Mouse (Mus musculus) limb, embryonic 15.5 days (tissue): ENCODE data around the gene Spef1. TPM values are rescaled to one million over a fixed set of nuclear protein-coding genes. Genes with fewer than 3 reads are reported as not detected.

Experiments
- ATAC-seq: fragments of 200-750 bp; cut with Nextera tagmentation; 2 replicates; pipeline ENCODE4 v1.8.0; 2017; ENCODE audit warnings: low read depth, moderate TSS enrichment; ENCODE audit not compliant: insufficient number of reproducible peaks, low FRiP score, low TSS enrichment
- H3K27ac ChIP-seq: fragments of 300-500 bp; sonication (generic); 2 replicates; pipeline ENCODE4 v1.5.1; 2015; ENCODE audit warnings: moderate library complexity, mild to moderate bottlenecking, inconsistent platforms
- H3K27me3 ChIP-seq: fragments of 300-500 bp; sonication (generic); 2 replicates; pipeline ENCODE4 v1.6.1; 2015; ENCODE audit warnings: inconsistent platforms
- H3K36me3 ChIP-seq: fragments of 300-500 bp; sonication (generic); 2 replicates; pipeline ENCODE4 v1.6.1; 2015; ENCODE audit warnings: inconsistent platforms
- H3K4me1 ChIP-seq: fragments of 300-500 bp; sonication (generic); 2 replicates; pipeline ENCODE4 v1.6.1; 2015; ENCODE audit warnings: inconsistent platforms
- H3K4me2 ChIP-seq: fragments of 300-500 bp; sonication (generic); 2 replicates; pipeline ENCODE4 v1.6.1; 2015; ENCODE audit warnings: mild to moderate bottlenecking, inconsistent platforms
- H3K4me3 ChIP-seq: fragments of 300-500 bp; sonication (generic); 2 replicates; pipeline ENCODE4 v1.5.1; 2015; ENCODE audit warnings: mild to moderate bottlenecking, inconsistent platforms
- H3K9ac ChIP-seq: fragments of 300-500 bp; sonication (generic); 2 replicates; pipeline ENCODE4 v1.6.1; 2015; ENCODE audit warnings: inconsistent platforms
- H3K9me3 ChIP-seq: fragments of 300-500 bp; sonication (generic); 2 replicates; pipeline ENCODE4 v1.6.1; 2016; ENCODE audit warnings: inconsistent platforms
- WGBS: fragments of 180-500 bp; shearing (Covaris S2); methylation state at CpG from one replicate; pipeline ENCODE4 v1.1.7; 2015; 5-methylcytosine and 5-hydroxymethylcytosine counted together
- polyA plus RNA-seq: library from polyadenylated mRNA; unstranded; fragments of >200 nt; fragmentation: Nextera tagmentation; extraction: Ambion mirVana; gene quantifications from 2 replicates; pipeline ENCODE4 v1.2.1, GENCODE M21; 2015

Spef1 gene
- polyA plus RNA-seq, 1 experiment from 2014 or later: 6.1 TPM

DNA sequence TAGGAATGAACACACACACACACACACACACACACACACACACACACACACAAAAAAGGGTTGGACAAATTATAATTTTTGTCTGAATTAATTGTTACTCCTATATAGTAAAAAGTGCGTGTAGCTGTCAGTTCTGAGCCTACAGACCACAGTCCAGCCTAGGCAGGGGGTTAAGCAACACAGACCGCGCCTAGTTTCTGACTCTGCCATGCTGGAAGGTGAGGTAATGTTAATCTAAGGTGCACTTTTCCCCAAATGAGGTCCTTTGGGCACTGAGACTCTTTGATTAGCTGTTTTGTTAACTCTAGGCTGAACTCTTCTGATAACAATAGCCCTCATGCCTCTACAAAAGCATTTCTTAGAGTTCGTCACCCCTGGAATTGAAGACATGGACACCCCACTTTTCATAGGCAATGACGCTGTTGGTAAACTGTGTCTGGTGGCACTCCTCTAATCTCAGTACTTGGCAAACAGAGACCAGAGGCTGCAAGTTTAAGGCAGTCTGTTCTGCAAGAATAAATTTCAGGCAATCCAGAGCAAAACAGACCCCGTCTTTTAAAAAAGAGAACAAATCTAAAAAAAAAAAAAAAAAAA, 16.8 kb upstream of the Spef1 start:
- ATAC-seq: no peak
- Histone ChIP-seq H3K4me1 (peaks cover 19% of the 10 kb centered on the region), H3K9me3 (no peaks in the 10 kb centered on the region), H3K36me3 (peaks cover 10% of the 10 kb centered on the region), H3K27ac (peak overlapping the region; percentile 94), H3K4me2 (no peak overlapping the region), H3K9ac (no peak overlapping the region), H3K4me3 (no peak overlapping the region), H3K27me3 (no peaks in the 10 kb centered on the region)
- WGBS: 61% methylated on average over 6 of the region's 6 CpGs

DNA sequence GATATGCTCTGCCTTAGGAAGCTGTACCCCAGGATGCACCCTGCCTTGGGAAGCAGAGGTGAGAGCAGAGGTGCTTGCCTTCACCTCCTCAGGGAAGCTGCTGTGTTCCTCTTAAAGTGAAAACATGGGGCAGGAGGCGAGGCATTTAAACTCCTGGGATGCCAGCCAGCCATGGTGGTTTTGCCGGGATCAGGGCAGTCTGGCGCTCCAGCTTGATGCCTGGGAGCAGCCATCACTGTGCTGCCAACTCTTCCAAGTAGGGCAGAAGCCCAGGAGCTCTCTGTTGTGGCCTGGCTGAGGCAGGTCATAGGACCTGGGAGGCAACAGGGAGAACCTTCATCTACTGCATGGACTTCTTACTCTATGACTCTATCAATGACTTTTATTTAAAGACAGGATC, 14.2 kb upstream of the Spef1 start:
- H3K4me1 ChIP-seq: peaks cover 19% of the 10 kb centered on the region
- H3K4me2 ChIP-seq: no peak overlapping the region
- H3K9me3 ChIP-seq: no peaks in the 10 kb centered on the region
- H3K27ac ChIP-seq: no peak overlapping the region
- ATAC-seq: no peak
- H3K9ac ChIP-seq: no peak overlapping the region
- 86% methylated on average over 3 of the region's 3 CpGs for WGBS
- no peaks in the 10 kb centered on the region for H3K27me3 ChIP-seq
- peaks cover 31% of the 10 kb centered on the region for H3K36me3 ChIP-seq
- H3K4me3 ChIP-seq: no peak overlapping the region

DNA sequence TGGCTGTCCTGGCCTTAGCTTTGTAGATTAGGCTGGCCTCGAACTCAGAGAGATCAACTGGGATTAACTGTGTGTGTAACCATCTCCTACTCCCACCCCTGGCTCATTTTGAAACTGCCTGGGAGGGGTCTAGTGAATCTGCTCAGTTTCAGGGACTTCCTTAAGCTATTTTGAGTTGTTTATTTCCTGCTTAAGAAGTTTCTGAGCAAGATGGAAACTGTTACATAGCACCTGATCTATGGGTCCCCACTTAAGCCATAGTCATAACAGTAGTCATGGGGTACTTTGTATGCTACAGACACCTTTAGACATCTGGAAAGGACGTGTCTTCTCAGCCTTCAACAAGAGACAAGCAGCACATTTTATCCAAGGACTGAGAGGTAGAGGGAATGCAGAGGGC, 13.6 kb upstream of the Spef1 start:
- no peak for ATAC-seq
- H3K9ac ChIP-seq: no peak overlapping the region
- peaks cover 32% of the 10 kb centered on the region for H3K36me3 ChIP-seq
- H3K27me3 ChIP-seq: no peaks in the 10 kb centered on the region
- 79% methylated on average over 2 of the region's 2 CpGs for WGBS
- peaks cover 19% of the 10 kb centered on the region for H3K4me1 ChIP-seq
- H3K27ac ChIP-seq: no peak overlapping the region
- H3K9me3 ChIP-seq: no peaks in the 10 kb centered on the region
- H3K4me3 ChIP-seq: no peak overlapping the region
- H3K4me2 ChIP-seq: no peak overlapping the region

DNA sequence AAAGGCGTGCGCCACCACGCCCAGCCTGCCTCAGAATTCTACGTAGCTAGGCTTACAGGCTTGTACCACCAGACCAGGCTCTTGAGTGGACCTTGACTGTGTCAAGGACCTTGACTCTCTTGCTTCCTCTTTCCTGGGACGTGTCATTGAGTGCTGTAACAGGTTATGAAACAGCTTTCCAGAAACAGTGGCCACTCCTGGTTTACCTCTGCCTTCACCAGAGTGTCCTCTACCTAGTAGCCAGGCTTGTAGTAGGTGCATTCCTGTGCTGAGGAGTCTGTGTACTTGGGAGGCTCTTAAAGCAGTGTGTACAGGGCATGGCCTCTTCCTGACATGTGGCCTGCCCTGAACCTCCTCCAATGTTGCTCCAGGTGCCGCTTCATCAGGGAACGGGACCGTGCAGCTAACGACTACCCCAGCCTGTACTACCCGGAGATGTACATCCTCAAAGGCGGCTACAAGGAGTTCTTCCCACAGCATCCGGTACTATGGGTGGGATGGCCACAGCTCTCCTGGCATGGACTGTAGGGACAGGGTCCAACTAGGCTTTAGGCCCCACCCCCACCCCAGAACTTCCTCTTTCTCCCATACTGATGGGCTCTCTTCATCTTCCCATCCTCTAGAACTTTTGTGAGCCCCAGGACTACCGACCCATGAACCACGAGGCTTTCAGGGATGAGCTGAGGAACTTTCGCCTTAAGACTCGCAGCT, 9.7 kb upstream of the Spef1 start:
- Histone ChIP-seq H3K9ac (no peak overlapping the region), H3K27ac (no peak overlapping the region), H3K36me3 (peaks cover 67% of the 10 kb centered on the region), H3K4me1 (no peaks in the 10 kb centered on the region), H3K27me3 (no peaks in the 10 kb centered on the region), H3K9me3 (no peaks in the 10 kb centered on the region), H3K4me2 (no peak overlapping the region), H3K4me3 (no peak overlapping the region)
- 92% methylated on average over 16 of the region's 16 CpGs for WGBS
- ATAC-seq: no peak

DNA sequence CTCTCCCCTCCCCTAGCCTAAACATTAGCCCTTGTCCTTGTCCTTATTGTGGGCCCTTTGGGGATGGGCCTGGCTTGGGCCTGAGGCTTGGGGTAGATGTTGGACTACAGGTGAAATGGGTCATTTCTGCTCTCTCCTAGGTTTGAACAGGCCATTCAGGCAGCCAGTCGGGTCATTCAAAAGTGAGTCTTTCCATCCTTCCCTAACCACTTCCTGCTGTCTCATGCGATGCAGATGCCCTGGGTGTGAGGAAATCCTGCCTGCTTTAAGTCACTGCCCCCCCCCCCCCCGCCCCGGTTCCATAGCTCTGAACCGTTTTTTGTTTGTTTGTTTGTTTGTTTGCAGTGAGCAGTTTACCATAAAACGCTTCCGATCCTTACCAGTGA, 3.9 kb upstream of the Spef1 start:
- Histone ChIP-seq H3K9me3 (no peaks in the 10 kb centered on the region), H3K36me3 (peaks cover 42% of the 10 kb centered on the region), H3K9ac (no peak overlapping the region), H3K27me3 (no peaks in the 10 kb centered on the region), H3K4me2 (no peak overlapping the region), H3K27ac (no peak overlapping the region), H3K4me1 (peaks cover 36% of the 10 kb centered on the region), H3K4me3 (no peak overlapping the region)
- ATAC-seq: no peak
- WGBS: 73% methylated on average over 7 of the region's 7 CpGs

DNA sequence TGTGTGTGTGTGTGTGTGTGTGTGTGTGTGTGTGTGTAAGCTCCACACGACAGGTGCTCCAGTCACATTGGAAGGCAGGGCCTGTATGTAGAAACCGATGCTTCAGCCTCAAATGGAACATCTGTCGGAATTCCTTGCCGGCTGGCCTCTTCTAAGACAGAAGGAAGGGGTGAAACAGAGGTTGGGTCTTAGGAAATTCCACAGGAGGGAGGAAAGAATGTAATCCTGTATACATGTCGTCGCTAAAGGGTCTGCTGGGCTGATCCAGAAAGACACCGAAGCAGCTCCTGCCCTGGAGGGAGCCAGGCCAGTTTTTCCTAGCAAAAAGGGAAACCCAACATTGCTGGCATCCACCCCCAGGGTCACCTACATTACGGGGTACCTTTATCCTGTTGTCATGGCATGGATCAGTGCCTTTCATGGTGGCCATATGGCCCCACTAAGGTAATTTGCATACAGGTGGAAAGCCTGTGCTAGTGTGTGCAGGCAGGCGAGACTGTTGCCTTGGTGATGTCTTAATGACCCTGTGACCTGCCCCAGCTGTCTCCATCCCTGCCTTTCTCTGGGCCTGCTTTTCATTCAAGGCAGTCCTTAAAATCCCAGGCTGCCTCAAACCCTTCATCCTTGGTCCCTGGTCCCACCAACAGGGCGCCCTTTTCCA, 3.4 kb upstream of the Spef1 start:
- no peak for ATAC-seq
- Histone ChIP-seq H3K27me3 (no peaks in the 10 kb centered on the region), H3K9me3 (no peaks in the 10 kb centered on the region), H3K36me3 (peaks cover 39% of the 10 kb centered on the region), H3K4me2 (no peak overlapping the region), H3K9ac (no peak overlapping the region), H3K4me3 (no peak overlapping the region), H3K4me1 (peaks cover 40% of the 10 kb centered on the region), H3K27ac (peak overlapping the region; percentile 24; the same call in 1 of the 2 replicates)
- 32% methylated on average over 10 of the region's 10 CpGs for WGBS

DNA sequence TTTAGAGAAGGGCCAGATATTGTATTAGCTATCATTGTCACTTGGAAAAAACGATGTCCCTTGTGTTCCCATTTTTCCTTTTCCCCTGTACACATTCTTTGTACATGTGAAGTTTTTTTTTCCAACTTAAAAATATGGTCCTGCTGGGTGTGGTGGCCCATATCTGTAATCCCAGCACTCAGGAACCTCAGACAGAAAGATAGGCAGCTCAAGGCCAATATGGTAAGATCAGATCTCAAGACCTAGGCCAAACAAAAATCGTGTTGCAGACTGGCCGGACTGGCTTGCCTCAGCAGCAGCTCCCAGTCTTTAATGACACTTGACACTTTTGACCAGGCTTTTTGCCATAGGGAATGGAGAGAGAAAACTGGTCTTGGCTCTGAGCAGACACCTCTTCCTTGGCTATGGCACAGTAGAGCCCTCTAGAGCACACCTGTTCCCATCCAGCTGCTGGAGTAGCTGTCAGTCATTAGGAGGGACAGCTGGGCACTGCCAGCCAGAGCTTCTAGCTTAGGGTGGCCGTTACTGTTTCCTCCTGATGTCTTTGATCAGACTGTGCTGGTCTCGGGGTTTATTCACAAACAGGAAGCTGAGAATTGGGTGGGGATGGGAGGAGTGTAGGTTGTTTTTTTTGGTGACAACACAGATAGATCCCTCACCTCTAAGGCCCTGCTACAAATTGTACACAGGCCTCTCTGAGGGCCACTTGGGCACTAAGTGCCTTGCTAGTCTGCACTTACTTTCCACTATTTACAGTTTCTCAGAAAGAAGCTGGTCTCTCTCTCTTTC, 2.6 kb upstream of the Spef1 start:
- H3K9ac ChIP-seq: no peak overlapping the region
- H3K4me1 ChIP-seq: peaks cover 40% of the 10 kb centered on the region
- H3K4me3 ChIP-seq: no peak overlapping the region
- H3K27ac ChIP-seq: peak overlapping the region; percentile 35; the same call in 1 of the 2 replicates
- no peaks in the 10 kb centered on the region for H3K27me3 ChIP-seq
- 45% methylated on average over 5 of the region's 5 CpGs for WGBS
- H3K9me3 ChIP-seq: no peaks in the 10 kb centered on the region
- no peak overlapping the region for H3K4me2 ChIP-seq
- H3K36me3 ChIP-seq: peaks cover 32% of the 10 kb centered on the region
- no peak for ATAC-seq

DNA sequence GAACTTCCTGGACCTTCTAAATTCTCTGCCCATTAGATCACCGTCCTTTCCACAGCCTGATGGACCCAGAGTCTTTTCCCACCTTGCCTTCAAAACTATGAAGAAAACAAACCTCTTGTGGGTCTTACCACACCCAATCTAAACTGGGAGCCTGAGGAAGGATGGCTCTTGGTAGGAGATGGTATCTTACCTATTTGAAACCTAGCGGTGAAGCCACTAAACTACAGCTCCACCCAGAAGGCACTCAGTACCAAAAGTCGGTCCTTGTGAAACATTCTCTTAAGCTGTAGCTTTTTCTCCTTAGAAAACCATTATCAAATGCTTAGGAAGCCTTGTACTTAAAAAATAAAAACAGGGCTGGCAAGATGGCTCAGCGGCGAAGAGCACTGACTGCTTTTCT, 1.2 kb upstream of the Spef1 start:
- Histone ChIP-seq H3K36me3 (peaks cover 18% of the 10 kb centered on the region), H3K9ac (no peak overlapping the region), H3K9me3 (no peaks in the 10 kb centered on the region), H3K27me3 (no peaks in the 10 kb centered on the region), H3K27ac (no peak overlapping the region), H3K4me2 (no peak overlapping the region; the same call in 1 of the 2 replicates), H3K4me1 (peaks cover 40% of the 10 kb centered on the region), H3K4me3 (peak overlapping the region; percentile 68; the same call in 1 of the 2 replicates)
- no peak for ATAC-seq
- WGBS: 89% methylated on average over 5 of the region's 5 CpGs

DNA sequence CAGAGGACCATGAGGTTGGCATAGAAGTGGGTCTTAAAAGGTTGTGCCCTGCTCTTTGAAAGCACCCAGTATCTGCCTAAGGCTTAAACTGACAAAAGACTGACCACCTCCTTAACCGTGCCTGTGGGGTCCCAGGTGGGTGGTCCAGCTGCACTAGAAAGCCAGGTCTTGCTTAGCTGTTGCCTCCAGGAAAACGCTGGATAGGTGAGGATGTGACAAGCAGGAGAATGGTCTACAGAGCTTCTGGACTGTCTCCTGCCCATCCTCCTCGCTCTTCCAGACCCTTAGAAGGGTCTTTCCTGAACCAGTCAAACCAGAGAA, 480 bp upstream of the Spef1 start:
- peak overlapping the region; percentile 68 for H3K4me3 ChIP-seq
- WGBS: 30% methylated on average over 3 of the region's 3 CpGs
- peaks cover 40% of the 10 kb centered on the region for H3K4me1 ChIP-seq
- no peak for ATAC-seq
- no peaks in the 10 kb centered on the region for H3K9me3 ChIP-seq
- H3K27me3 ChIP-seq: no peaks in the 10 kb centered on the region
- H3K36me3 ChIP-seq: peaks cover 11% of the 10 kb centered on the region; the same call in 1 of the 2 replicates
- H3K27ac ChIP-seq: peak overlapping the region; percentile 77; the same call in 1 of the 2 replicates
- H3K9ac ChIP-seq: peak overlapping the region; percentile 62
- peak overlapping the region; percentile 92 for H3K4me2 ChIP-seq

DNA sequence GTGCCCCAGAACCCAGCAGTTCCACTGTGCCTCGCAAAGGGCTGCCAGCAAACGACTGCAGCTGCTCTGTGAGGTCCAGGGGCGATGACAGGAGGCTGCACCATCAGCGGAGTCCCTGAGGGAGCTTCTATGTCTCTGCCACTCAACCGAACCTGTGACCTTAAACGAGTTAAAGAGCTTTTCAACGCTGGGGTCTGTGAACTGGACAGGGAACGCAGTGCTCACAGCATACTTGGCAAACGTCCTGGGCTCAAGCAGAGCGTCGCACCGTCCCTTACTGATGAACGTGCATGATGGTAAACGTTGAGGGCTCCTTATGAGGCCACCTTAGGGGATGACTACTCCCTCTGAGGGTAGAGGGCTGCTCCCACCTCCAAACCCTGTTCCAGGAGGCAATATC, 739 bp downstream of the Spef1 start:
- WGBS: 2% methylated on average over 14 of the region's 14 CpGs
- peak overlapping the region; percentile 62 for H3K9ac ChIP-seq
- H3K9me3 ChIP-seq: no peaks in the 10 kb centered on the region
- no peaks in the 10 kb centered on the region for H3K27me3 ChIP-seq
- H3K4me1 ChIP-seq: peaks cover 40% of the 10 kb centered on the region
- no peak for ATAC-seq
- H3K36me3 ChIP-seq: peaks cover 2% of the 10 kb centered on the region; the same call in 1 of the 2 replicates
- H3K4me2 ChIP-seq: peak overlapping the region; percentile 92
- H3K4me3 ChIP-seq: peak overlapping the region; percentile 68
- peak overlapping the region; percentile 77 for H3K27ac ChIP-seq

DNA sequence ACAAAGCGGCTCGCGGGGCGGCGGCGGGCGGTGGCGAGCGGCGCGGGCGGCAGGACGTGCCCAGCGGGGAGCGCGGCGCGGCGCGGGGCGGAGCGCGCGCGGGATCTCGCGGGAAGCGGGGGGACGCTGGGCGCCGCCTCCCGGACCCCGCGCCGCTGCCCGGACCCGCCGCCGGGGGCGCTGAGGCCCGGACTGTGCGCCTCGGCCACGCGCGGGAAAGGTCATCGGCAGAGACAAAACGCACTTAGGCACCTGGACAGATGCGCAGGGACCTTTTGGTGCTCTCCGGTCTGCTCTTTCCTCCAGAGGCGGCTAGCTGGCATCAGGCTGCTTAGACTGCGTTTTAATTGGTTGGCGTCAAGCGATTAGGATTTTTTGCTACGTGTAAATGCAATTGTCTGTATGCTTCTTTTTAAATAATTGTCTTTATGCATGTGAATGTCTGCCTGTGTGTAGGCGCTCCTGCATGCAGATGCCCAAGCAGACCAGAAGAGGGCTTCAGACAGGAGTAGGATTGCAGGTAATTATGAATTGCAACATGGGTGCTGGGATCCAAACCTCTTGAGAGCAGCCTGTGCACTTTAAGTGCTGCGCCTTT, 7.0 kb downstream of the Spef1 start, which contains the start of gene Cenpb:
Gene Cenpb, minus strand, starts transcription at position 78 of the 598 bp plus-strand sequence.
- H3K27ac ChIP-seq: peak within 1 kb of the TSS; percentile 93
- H3K9me3 ChIP-seq: no peaks in the 10 kb centered on the region
- peaks cover 14% of the 10 kb centered on the region for H3K36me3 ChIP-seq
- peaks cover 43% of the 10 kb centered on the region for H3K4me1 ChIP-seq
- peak; percentile 81 for ATAC-seq
- peak within 1 kb of the TSS; percentile 98 for H3K9ac ChIP-seq
- H3K27me3 ChIP-seq: no peaks in the 10 kb centered on the region
- H3K4me3 ChIP-seq: peak within 1 kb of the TSS; percentile 70
- H3K4me2 ChIP-seq: peak within 1 kb of the TSS; percentile 92
- WGBS: 3% methylated on average over 52 of the region's 57 CpGs
